Mouse (Mus musculus) embryonic facial prominence, embryonic 13.5 days (tissue): ENCODE measurements around the gene Kcne1. TPM values are rescaled to one million over a fixed set of nuclear protein-coding genes. Genes with fewer than 3 reads are reported as not detected.

Source experiments
- ATAC-seq: fragments of 200-750 bp; cut with Nextera tagmentation; 2 replicates; pipeline ENCODE4 v1.8.0; 2017; ENCODE audit warnings: low read depth; ENCODE audit not compliant: insufficient number of reproducible peaks, insufficient read depth, low FRiP score, low TSS enrichment
- H3K27ac ChIP-seq: fragments of 300-500 bp; sonication (generic); 2 replicates; pipeline ENCODE4 v1.5.1; 2015; ENCODE audit warnings: moderate library complexity, mild to moderate bottlenecking, inconsistent platforms
- H3K27me3 ChIP-seq: fragments of 300-500 bp; sonication (generic); 2 replicates; pipeline ENCODE4 v1.6.1; 2015; ENCODE audit warnings: mild to moderate bottlenecking, inconsistent platforms
- H3K36me3 ChIP-seq: fragments of 300-500 bp; sonication (generic); 2 replicates; pipeline ENCODE4 v1.6.1; 2015; ENCODE audit warnings: mild to moderate bottlenecking, inconsistent platforms
- H3K4me1 ChIP-seq: fragments of 300-500 bp; sonication (generic); 2 replicates; pipeline ENCODE4 v1.6.1; 2015; ENCODE audit warnings: inconsistent platforms
- H3K4me2 ChIP-seq: fragments of 300-500 bp; sonication (generic); 2 replicates; pipeline ENCODE4 v1.6.1; 2015; ENCODE audit warnings: moderate library complexity, mild to moderate bottlenecking, inconsistent platforms
- H3K4me3 ChIP-seq: fragments of 300-500 bp; sonication (generic); 2 replicates; pipeline ENCODE4 v1.5.1; 2015; ENCODE audit warnings: mild to moderate bottlenecking, inconsistent platforms
- H3K9ac ChIP-seq: fragments of 300-500 bp; sonication (generic); 2 replicates; pipeline ENCODE4 v1.6.1; 2015; ENCODE audit warnings: mild to moderate bottlenecking, inconsistent platforms
- H3K9me3 ChIP-seq: fragments of 300-500 bp; sonication (generic); 2 replicates; pipeline ENCODE4 v1.6.1; 2016; ENCODE audit warnings: inconsistent platforms
- WGBS: fragments of 180-500 bp; shearing (Covaris S2); methylation state at CpG from one replicate; pipeline ENCODE4 v1.1.7; 2015; ENCODE audit warnings: mixed read lengths; 5-methylcytosine and 5-hydroxymethylcytosine counted together
- polyA plus RNA-seq: library from polyadenylated mRNA; unstranded; fragments of >200 nt; fragmentation: Nextera tagmentation; extraction: Ambion mirVana; gene quantifications from 2 replicates; pipeline ENCODE4 v1.2.1, GENCODE M21; 2015

Kcne1 gene
- polyA plus RNA-seq, 1 experiment from 2014 or later: 0.13 TPM

DNA sequence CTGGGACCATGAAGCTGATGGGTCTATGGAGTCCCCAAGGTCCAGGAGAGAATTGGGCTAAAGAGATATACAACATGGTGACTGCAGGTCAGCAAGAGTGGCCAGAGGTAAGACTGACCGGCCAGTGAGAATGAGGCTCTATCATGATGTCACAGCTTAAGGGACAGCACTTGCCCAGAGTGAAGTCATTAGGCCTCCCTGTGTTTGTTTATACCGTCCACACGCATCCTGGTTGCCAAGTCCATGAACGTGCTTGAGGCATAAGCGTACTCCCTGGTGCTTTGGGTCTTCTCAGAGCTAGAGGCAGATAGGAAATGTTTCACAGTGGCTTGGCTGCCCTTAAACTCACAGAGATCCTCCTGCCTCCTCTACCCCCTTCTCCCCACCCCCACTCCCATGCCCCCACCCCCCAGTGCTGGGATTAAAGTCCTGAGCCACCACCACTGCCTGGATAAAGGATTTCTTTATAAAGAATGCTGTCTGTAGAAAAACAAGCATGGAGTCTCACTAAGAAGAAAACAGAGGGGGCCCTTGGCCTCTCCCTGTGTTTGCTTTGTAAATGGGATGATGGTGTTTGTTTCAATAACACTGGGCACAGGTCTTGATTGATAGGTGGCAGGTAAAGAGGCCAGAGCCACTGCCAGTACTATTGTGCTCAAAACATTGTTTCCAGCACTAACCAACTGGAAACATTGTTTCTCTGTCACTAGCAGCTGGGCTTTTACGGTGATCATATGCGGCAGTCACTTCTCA lies 34.8 kb downstream of the Kcne1 start:
- Histone ChIP-seq H3K9me3 (no peaks in the 10 kb centered on the region), H3K36me3 (no peaks in the 10 kb centered on the region), H3K9ac (no peak overlapping the region), H3K4me2 (no peak overlapping the region), H3K4me1 (0 out of 2 replicates have a peak, but pooled peaks cover 3% of the 10 kb centered on the region), H3K27me3 (no peaks in the 10 kb centered on the region), H3K27ac (no peak overlapping the region), H3K4me3 (no peak overlapping the region)
- 43% methylated on average over 7 of the region's 7 CpGs for WGBS
- no peak for ATAC-seq

DNA sequence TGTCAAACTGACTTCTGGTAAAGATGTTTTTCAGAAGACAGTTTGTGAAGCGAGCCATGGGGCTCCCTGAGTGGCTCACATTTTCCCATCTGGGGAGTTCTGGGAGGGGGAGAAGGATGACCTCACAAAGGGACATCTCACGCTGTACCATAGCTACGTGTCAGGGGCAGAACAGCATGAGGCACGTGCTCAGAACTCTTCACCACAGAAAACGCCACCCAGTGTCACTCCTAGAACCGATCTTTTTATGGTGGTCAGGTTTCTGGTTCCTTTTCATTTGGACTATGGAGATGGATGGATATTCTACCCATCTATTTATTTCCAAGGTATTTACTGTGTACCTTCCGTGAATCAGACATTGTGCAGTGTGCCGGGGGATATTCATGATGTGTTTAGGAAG lies 37.9 kb downstream of the Kcne1 start, which contains the start of gene Fam243:
Gene Fam243, minus strand, starts transcription at position 101 of the 400 bp plus-strand sequence.
- no peak within 1 kb of the TSS for H3K27ac ChIP-seq
- WGBS: 91% methylated on average over 8 of the region's 8 CpGs
- H3K4me2 ChIP-seq: no peak within 1 kb of the TSS
- no peak within 1 kb of the TSS for H3K4me3 ChIP-seq
- ATAC-seq: no peak
- H3K9me3 ChIP-seq: no peaks in the 10 kb centered on the region
- 0 out of 2 replicates have a peak, but pooled peaks cover 3% of the 10 kb centered on the region for H3K4me1 ChIP-seq
- H3K9ac ChIP-seq: no peak within 1 kb of the TSS
- no peaks in the 10 kb centered on the region for H3K27me3 ChIP-seq
- H3K36me3 ChIP-seq: peaks cover 9% of the 10 kb centered on the region; the same call in 1 of the 2 replicates

- ATAC-seq: no peak
- Histone ChIP-seq H3K4me3 (no peak overlapping the region), H3K4me1 (0 out of 2 replicates have a peak, but pooled peaks cover 3% of the 10 kb centered on the region), H3K27ac (no peak overlapping the region), H3K27me3 (no peaks in the 10 kb centered on the region), H3K36me3 (peaks cover 9% of the 10 kb centered on the region; the same call in 1 of the 2 replicates), H3K4me2 (no peak overlapping the region), H3K9ac (no peak overlapping the region), H3K9me3 (no peaks in the 10 kb centered on the region)
- WGBS: 84% methylated on average over 3 of the region's 3 CpGs
These were observed 38.9 kb downstream of the Kcne1 start for GRCm38 (mm10) chr16:92320361-92320760.

- Histone ChIP-seq H3K27me3 (no peaks in the 10 kb centered on the region), H3K9ac (no peak overlapping the region), H3K9me3 (no peaks in the 10 kb centered on the region), H3K4me1 (0 out of 2 replicates have a peak, but pooled peaks cover 3% of the 10 kb centered on the region), H3K4me2 (no peak overlapping the region), H3K27ac (no peak overlapping the region), H3K36me3 (peaks cover 9% of the 10 kb centered on the region; the same call in 1 of the 2 replicates), H3K4me3 (no peak overlapping the region)
- no peak for ATAC-seq
- WGBS: 60% methylated on average over 20 of the region's 20 CpGs
These were observed 39.7 kb downstream of the Kcne1 start for GRCm38 (mm10) chr16:92319353-92320109.

GRCm38 (mm10) chr16:92316049-92316738 lies 43.1 kb downstream of the Kcne1 start:
- H3K4me2 ChIP-seq: no peak overlapping the region
- peaks cover 32% of the 10 kb centered on the region for H3K36me3 ChIP-seq
- H3K9ac ChIP-seq: no peak overlapping the region
- H3K27me3 ChIP-seq: no peaks in the 10 kb centered on the region
- H3K4me3 ChIP-seq: no peak overlapping the region
- H3K4me1 ChIP-seq: peaks cover 3% of the 10 kb centered on the region; the same call in 1 of the 2 replicates
- no peak for ATAC-seq
- H3K27ac ChIP-seq: no peak overlapping the region
- WGBS: 75% methylated on average over 7 of the region's 7 CpGs
- no peaks in the 10 kb centered on the region for H3K9me3 ChIP-seq

GRCm38 (mm10) chr16:92313953-92314741 lies 45.1 kb downstream of the Kcne1 start:
- Histone ChIP-seq H3K4me2 (no peak overlapping the region), H3K4me3 (no peak overlapping the region), H3K27me3 (no peaks in the 10 kb centered on the region), H3K9ac (no peak overlapping the region), H3K9me3 (no peaks in the 10 kb centered on the region), H3K36me3 (peaks cover 43% of the 10 kb centered on the region), H3K4me1 (peaks cover 3% of the 10 kb centered on the region; the same call in 1 of the 2 replicates), H3K27ac (no peak overlapping the region)
- peak; percentile 76; the same call in 1 of the 2 replicates for ATAC-seq
- 41% methylated on average over 13 of the region's 13 CpGs for whole genome bisulfite sequencing

GRCm38 (mm10) chr16:92309126-92309525 lies 50.1 kb downstream of the Kcne1 start:
- no peaks in the 10 kb centered on the region for H3K4me1 ChIP-seq
- no peak for ATAC-seq
- peaks cover 57% of the 10 kb centered on the region for H3K36me3 ChIP-seq
- H3K4me3 ChIP-seq: no peak overlapping the region
- H3K4me2 ChIP-seq: no peak overlapping the region
- no peak overlapping the region for H3K9ac ChIP-seq
- no peaks in the 10 kb centered on the region for H3K9me3 ChIP-seq
- 51% methylated on average over 4 of the region's 4 CpGs for WGBS
- H3K27me3 ChIP-seq: no peaks in the 10 kb centered on the region
- no peak overlapping the region for H3K27ac ChIP-seq

- Histone ChIP-seq H3K4me2 (no peak overlapping the region), H3K27me3 (no peaks in the 10 kb centered on the region), H3K4me3 (no peak overlapping the region), H3K9ac (no peak overlapping the region), H3K9me3 (no peaks in the 10 kb centered on the region), H3K27ac (no peak overlapping the region), H3K4me1 (peaks cover under 1% of the 10 kb centered on the region), H3K36me3 (peaks cover 50% of the 10 kb centered on the region)
- 84% methylated on average over 3 of the region's 3 CpGs for WGBS
- ATAC-seq: no peak
These were observed 51.3 kb downstream of the Kcne1 start for GRCm38 (mm10) chr16:92307947-92308346.

DNA sequence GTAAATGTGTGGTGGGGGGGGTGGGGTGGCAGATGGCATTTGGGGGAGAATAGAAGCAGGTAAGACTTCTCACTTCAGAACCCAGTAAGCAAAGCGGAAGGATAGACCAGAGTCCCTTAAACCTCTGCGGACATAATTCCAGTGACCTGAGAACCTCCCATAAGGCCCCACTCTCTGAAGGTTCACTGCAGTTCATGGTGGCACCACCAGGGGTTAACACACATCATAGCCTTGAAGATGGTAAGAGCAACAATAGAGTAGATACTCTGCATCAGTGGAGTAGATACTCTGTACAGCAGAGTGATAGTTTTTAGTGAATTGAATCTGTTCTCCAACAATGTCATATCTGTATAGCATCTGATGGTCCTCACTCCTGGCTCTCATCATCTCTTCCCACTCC lies 53.7 kb downstream of the Kcne1 start:
- no peaks in the 10 kb centered on the region for H3K9me3 ChIP-seq
- WGBS: 96% methylated on average over 2 of the region's 2 CpGs
- H3K36me3 ChIP-seq: peaks cover 27% of the 10 kb centered on the region
- no peak overlapping the region for H3K27ac ChIP-seq
- no peak for ATAC-seq
- H3K9ac ChIP-seq: no peak overlapping the region
- no peaks in the 10 kb centered on the region for H3K27me3 ChIP-seq
- peaks cover 17% of the 10 kb centered on the region for H3K4me1 ChIP-seq
- no peak overlapping the region for H3K4me3 ChIP-seq
- H3K4me2 ChIP-seq: no peak overlapping the region

- Histone ChIP-seq H3K27me3 (no peaks in the 10 kb centered on the region), H3K9me3 (no peaks in the 10 kb centered on the region), H3K4me3 (peak overlapping the region; percentile 58), H3K27ac (peak overlapping the region; percentile 44), H3K36me3 (peaks cover 22% of the 10 kb centered on the region), H3K9ac (peak overlapping the region; percentile 78; the same call in 1 of the 2 replicates), H3K4me1 (peaks cover 18% of the 10 kb centered on the region), H3K4me2 (peak overlapping the region; percentile 84)
- WGBS: 58% methylated on average over 5 of the region's 5 CpGs
- no peak for ATAC-seq
These were observed 56.8 kb downstream of the Kcne1 start for GRCm38 (mm10) chr16:92302506-92302905.

DNA sequence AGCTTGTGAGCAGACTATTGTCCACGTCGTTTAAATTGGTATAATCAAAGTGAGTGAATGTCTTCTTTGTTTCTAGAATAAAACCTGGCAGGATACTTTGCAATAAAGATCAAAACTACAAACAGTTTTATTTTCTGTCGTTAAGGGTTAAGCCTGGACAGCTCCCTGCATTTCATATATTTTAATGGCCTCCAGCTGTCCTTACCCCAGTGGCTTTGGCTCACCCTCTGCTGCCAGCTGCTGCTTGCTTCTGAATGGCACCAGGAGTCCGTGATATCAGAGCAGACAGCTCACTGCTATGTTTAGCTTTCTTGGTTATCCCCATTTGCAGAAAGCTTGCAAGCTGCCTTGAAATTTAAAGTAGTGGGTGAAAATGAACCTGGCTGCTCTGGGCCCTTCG lies 57.3 kb downstream of the Kcne1 start:
- no peaks in the 10 kb centered on the region for H3K27me3 ChIP-seq
- H3K9me3 ChIP-seq: no peaks in the 10 kb centered on the region
- peak overlapping the region; percentile 58 for H3K4me3 ChIP-seq
- WGBS: 21% methylated on average over 5 of the region's 5 CpGs
- H3K9ac ChIP-seq: peak overlapping the region; percentile 78
- peak overlapping the region; percentile 84 for H3K4me2 ChIP-seq
- H3K27ac ChIP-seq: peak overlapping the region; percentile 74
- no peak for ATAC-seq
- peaks cover 17% of the 10 kb centered on the region for H3K36me3 ChIP-seq
- peaks cover 18% of the 10 kb centered on the region for H3K4me1 ChIP-seq
